Mouse (Mus musculus) small intestine, adult 2 months (tissue): ENCODE data around the gene Sec14l2. TPM values are rescaled to one million over a fixed set of nuclear protein-coding genes. Genes with fewer than 3 reads are reported as not detected.
A peak's percentile ranks its signal among the peaks of the same experiment; 100 is the strongest.
"Not testable (repeated sequence)": the region's sequence is repeated elsewhere in the genome, so short reads cannot be mapped to it uniquely, and the experiment has no call there.

Experiments used
- H3K27ac ChIP-seq: fragments of 200-500 bp; 2 replicates; pipeline ENCODE4 v1.5.1; 2012; ENCODE audit warnings: low read depth, low read length, control low read depth, inconsistent platforms; ENCODE audit not compliant: insufficient read depth
- H3K27me3 ChIP-seq: fragments of 200-500 bp; 2 replicates; pipeline ENCODE4 v1.6.1; 2012; ENCODE audit warnings: mild to moderate bottlenecking, moderate library complexity, low read length, inconsistent platforms; ENCODE audit not compliant: control insufficient read depth, insufficient read depth
- H3K36me3 ChIP-seq: fragments of 200-500 bp; 2 replicates; pipeline ENCODE4 v1.6.1; 2012; ENCODE audit warnings: mild to moderate bottlenecking, low read length, control low read depth, inconsistent platforms; ENCODE audit not compliant: control insufficient read depth, insufficient read depth
- H3K4me1 ChIP-seq: fragments of 200-500 bp; 2 replicates; pipeline ENCODE4 v1.6.1; 2012; ENCODE audit warnings: low read length, inconsistent platforms, mixed read lengths; ENCODE audit not compliant: control insufficient read depth, insufficient read depth, insufficient read length
- H3K4me3 ChIP-seq: fragments of 200-500 bp; 2 replicates; pipeline ENCODE4 v1.5.1; 2012; ENCODE audit warnings: low read depth, mild to moderate bottlenecking, control low read depth, inconsistent platforms, low read length, moderate library complexity
- CTCF ChIP-seq: fragments of 200-500 bp; IDR thresholded peaks from 2 replicates; pipeline ENCODE4 v1.5.1; 2012; ENCODE audit warnings: low read depth, mild to moderate bottlenecking, control low read depth, inconsistent platforms, low read length, moderate library complexity, mixed read lengths; ENCODE audit not compliant: insufficient replicate concordance, insufficient read length; ENCODE audit errors: extremely low read depth
- POLR2A ChIP-seq: fragments of 200-500 bp; IDR thresholded peaks from 2 replicates; pipeline ENCODE4 v1.6.1; 2012; ENCODE audit warnings: low read depth, mild to moderate bottlenecking, control low read depth, inconsistent platforms, low read length, moderate library complexity
- WGBS: fragments of 180-500 bp; shearing (Covaris S2); methylation state at CpG from one replicate; pipeline ENCODE4 v1.1.7; 2018; 5-methylcytosine and 5-hydroxymethylcytosine counted together
- polyA plus RNA-seq: library from polyadenylated mRNA; depleted of rRNA; stranded (reverse); fragments of >200 nt; gene quantifications from 2 replicates; pipeline ENCODE4 v1.2.3, GENCODE M21; 2012

Gene Sec14l2
- polyA plus RNA-seq, 1 experiment: 84.2 TPM

- H3K4me3 ChIP-seq: no peak overlapping the region
- H3K4me1 ChIP-seq: peaks cover 36% of the 10 kb centered on the region
- H3K27ac ChIP-seq: no peak overlapping the region
- 74% methylated on average over 4 of the region's 4 CpGs for whole genome bisulfite sequencing
- H3K27me3 ChIP-seq: no peaks in the 10 kb centered on the region
- TF ChIP-seq POLR2A (no peak), CTCF (no peak)
- peaks cover 3% of the 10 kb centered on the region; the same call in 1 of the 2 replicates for H3K36me3 ChIP-seq
Measured at GRCm38 (mm10) chr11:4115407-4115806, 7.8 kb downstream of the Sec14l2 start.

GRCm38 (mm10) chr11:4114541-4114940, 8.7 kb downstream of the Sec14l2 start:
- not testable (repeated sequence) for H3K27me3 ChIP-seq, H3K4me3 ChIP-seq, H3K27ac ChIP-seq, H3K36me3 ChIP-seq
- H3K4me1 ChIP-seq: peaks cover 36% of the 10 kb centered on the region
- WGBS: 91% methylated on average over 6 of the region's 6 CpGs

DNA sequence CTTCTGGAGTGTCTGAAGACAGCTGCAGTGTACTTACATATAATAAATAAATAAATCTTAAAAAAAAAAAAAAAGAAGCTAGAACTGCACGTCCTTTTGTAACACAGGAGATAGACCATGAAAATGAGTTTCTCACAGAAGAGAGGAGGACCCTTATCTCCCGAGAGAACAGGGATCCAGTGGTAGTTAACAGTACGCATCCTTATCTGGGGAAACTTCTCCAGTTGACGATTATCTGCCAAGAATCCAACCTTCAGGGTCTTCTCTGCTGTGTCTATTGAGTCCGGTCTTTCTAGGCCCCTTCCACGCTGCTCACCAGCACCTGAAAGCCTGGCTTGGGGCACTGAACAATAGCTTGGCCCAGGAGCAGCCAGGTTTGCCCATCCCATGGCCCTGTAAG, 9.2 kb downstream of the Sec14l2 start:
- TF ChIP-seq CTCF (no peak), POLR2A (no peak)
- 86% methylated on average over 6 of the region's 6 CpGs for WGBS

DNA sequence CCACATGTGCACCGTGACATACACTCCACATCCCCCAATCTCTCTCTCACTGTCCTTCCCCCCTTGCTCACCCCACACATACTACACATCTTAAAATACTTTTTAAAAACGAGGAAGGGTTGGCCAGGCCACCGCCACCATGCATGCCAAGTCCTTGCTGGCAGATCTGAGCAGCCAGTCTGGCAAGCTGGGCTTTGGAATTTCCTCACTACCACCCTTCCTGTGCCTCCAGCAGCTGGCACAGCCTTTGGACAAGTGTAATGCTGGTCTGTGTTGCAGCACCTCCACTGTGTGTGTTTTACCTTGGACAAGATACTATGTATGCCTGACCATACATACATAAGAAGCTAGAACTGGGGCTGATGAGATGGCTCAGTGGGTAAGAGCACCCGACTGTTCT, 9.7 kb downstream of the Sec14l2 start:
- 76% methylated on average over 4 of the region's 4 CpGs for WGBS
- Histone ChIP-seq H3K27me3 (no peaks in the 10 kb centered on the region), H3K36me3 (peaks cover 17% of the 10 kb centered on the region), H3K4me1 (peaks cover 33% of the 10 kb centered on the region), H3K4me3 (no peak overlapping the region), H3K27ac (peak overlapping the region; percentile 29; the same call in 1 of the 2 replicates)
- TF ChIP-seq POLR2A (no peak), CTCF (no peak)

More for the DNA sequence above, 9.2 kb downstream of the Sec14l2 start:
- peaks cover 14% of the 10 kb centered on the region for H3K36me3 ChIP-seq
- H3K27ac ChIP-seq: no peak overlapping the region
- peaks cover 35% of the 10 kb centered on the region for H3K4me1 ChIP-seq
- H3K27me3 ChIP-seq: no peaks in the 10 kb centered on the region
- no peak overlapping the region for H3K4me3 ChIP-seq

DNA sequence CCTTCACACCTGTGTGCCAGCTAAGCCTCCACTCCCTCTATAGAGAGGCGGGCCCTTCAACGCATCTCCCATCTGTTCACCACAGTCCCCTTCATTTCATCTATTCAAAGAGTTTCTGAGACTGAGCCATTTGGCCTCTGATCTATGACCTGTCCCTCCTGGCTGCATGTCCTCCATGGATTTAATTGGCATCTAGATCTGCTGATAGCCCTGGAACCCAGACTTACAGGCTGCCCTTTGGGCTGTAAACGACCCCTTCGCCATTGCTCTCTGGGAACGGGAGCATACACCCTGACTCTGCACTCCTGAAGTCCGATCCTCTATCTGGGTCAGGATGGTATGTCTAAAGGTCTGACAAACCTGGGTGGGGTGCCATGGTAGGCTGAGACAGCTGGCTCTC, 10.4 kb downstream of the Sec14l2 start:
- Histone ChIP-seq H3K36me3 (peaks cover 18% of the 10 kb centered on the region), H3K27ac (peak overlapping the region; percentile 44)

DNA sequence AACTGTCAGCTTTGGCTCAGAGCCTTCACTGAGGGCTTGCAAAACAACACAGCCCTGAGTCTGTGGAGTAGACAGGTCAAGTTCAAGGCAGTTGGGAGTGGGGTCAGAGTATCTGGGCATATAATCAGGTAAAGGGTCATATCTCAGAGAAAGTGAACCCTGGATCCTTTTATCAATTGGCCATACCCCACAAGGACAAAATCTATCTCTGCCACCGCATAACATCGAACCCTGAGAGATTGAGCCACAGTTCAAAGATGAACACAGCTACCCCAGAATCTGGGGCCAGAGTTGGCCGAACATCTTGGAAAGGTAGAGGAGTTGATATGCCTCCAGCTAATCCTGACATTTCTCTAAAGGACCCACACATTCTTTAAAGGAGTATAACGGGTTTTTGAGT, 11.2 kb downstream of the Sec14l2 start:
- WGBS: 59% methylated on average over 4 of the region's 4 CpGs
- Histone ChIP-seq H3K27ac (peak overlapping the region; percentile 44), H3K4me1 (peaks cover 31% of the 10 kb centered on the region), H3K4me3 (no peak overlapping the region), H3K27me3 (no peaks in the 10 kb centered on the region), H3K36me3 (peaks cover 21% of the 10 kb centered on the region)
- TF ChIP-seq CTCF: no peak
- no peak for TF ChIP-seq POLR2A

More for the DNA sequence above, 10.4 kb downstream of the Sec14l2 start:
- peaks cover 31% of the 10 kb centered on the region for H3K4me1 ChIP-seq
- 51% methylated on average over 6 of the region's 6 CpGs for WGBS
- no peaks in the 10 kb centered on the region for H3K27me3 ChIP-seq
- H3K4me3 ChIP-seq: no peak overlapping the region
- no peak for TF ChIP-seq CTCF
- TF ChIP-seq POLR2A: no peak

DNA sequence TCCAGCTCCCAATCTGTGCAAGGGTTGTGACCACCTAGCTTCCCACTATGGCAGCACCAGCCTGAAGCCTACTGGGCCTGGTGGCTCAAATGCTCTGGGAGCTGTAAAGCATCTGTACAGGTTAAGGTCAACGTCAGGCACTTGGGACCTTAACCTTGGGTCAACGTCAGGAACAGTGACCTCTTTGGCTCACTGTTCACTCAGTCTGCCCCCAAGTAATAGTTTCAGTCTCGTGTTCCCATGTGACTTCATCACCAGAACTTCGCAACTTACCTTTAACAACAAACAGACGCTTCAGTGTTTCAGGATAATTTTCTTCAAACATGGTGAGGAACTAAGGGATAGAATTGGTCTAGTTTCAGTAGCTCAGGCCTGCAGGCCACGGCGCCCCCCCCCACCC, 14.5 kb downstream of the Sec14l2 start:
- no peak overlapping the region for H3K4me3 ChIP-seq
- H3K36me3 ChIP-seq: peaks cover 28% of the 10 kb centered on the region
- H3K27me3 ChIP-seq: no peaks in the 10 kb centered on the region
- peaks cover 21% of the 10 kb centered on the region; the same call in 1 of the 2 replicates for H3K4me1 ChIP-seq
- 85% methylated on average over 7 of the region's 7 CpGs for WGBS
- TF ChIP-seq CTCF (no peak), POLR2A (no peak)
- no peak overlapping the region for H3K27ac ChIP-seq

DNA sequence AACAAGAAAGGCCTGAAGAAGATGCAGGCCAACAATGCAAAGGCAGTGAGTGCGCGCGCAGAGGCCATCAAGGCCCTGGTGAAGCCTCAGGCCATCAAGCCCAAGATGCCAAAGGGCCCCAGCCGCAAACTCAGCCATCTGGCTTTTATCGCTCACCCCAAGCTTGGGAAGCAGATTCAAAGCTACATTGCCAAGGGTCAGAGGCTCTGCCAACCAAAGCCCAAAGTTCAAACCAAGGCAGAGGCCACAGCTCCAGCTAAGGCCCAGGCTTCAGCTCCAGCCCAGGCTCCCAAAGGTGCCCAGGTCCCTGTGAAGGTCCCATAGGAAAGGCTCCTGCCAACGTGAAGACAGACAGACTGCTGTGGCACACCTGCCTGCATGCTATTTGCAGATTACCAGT, 15.3 kb downstream of the Sec14l2 start:
- H3K4me3 ChIP-seq, H3K27ac ChIP-seq, H3K27me3 ChIP-seq: not testable (repeated sequence)
- H3K4me1 ChIP-seq: peaks cover 17% of the 10 kb centered on the region; the same call in 1 of the 2 replicates
- WGBS: 84% methylated on average over 6 of the region's 6 CpGs
- peaks cover 35% of the 10 kb centered on the region for H3K36me3 ChIP-seq
